Mouse (Mus musculus): ENCODE measurements around the gene Slc22a7.

DNA sequence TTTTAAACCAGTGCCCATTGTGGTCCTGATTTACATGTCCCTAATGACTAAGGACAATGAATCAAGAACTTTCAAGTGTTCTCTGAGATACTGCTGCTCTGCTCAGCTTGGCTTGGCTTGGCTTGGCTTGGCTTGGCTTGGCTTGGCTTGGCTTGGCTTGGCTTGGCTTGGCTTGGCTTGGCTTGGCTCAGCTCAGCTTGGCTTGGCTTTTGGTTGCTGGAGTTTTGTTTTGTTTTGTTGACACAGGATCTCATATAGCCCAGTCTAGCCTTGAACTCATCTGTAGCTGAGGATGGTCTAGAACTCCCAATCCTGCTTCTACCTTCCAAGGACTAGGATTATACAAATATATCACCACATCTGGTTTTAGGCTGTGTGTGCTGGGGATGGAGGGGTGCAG lies 11.8 kb downstream of the Slc22a7 start:
- TF ChIP-seq POLR2A (IDR thresholded peaks at IDR 0.05; ENCODE audit: borderline replicate concordance, control insufficient read depth, low read depth, low read length) (no peak), CTCF (IDR thresholded peaks at IDR 0.05; ENCODE audit: control insufficient read depth, insufficient read depth, low read length) (no peak)
